15 mouse cellular contexts compared by ENCODE assay signal in the genomic region with DNA sequence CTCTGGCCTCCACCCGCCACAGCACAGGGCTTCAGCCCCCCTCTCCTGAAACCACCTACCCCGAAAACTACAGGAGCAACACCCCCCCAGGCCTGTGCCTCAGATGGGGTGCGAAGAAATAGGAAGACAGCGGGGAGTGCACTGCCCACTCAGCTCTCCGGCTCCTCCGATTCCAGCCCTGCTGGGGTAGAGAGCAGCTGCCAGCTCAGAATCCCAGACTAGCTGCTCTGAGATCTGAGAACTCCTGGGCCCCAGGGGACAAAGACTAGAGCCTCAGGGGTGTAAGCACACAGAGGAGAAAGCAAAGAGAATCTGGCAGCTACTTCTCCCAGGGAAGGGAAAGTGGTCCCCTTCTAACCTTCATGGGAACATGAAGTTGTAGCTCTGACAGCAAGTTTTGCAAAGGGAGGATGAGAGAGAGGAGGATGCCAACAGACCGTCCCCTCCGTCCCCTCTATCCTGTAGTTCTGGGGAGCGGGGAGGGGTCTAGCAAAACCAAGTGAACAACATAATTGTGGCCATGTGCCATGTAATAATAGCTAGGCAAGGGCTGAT. TPM values are rescaled to one million over a fixed set of nuclear protein-coding genes. Genes with fewer than 3 reads are reported as not detected.
A peak's percentile ranks its signal among the peaks of the same experiment; 100 is the strongest.
DNase-seq lines count a peak whose midpoint lies in the region; ATAC-seq lines count a peak whose summit lies in the region.
"Had no signal": no experiment of that assay in that cellular context is flagged by ENCODE, and none has a peak within 500 bp of the region (broad histone marks: within the 10 kb centered on the region; RNA-seq: fewer than 3 reads in every experiment).

No protein-coding gene starts in this region.

- H3K36me3 ChIP-seq in neural tube, embryonic 11.5 days (ENCODE audit: control insufficient read depth, insufficient read depth, low read length), result peaks cover 9% of the 10 kb centered on the region; the same call in 1 of the 2 replicates
- H3K36me3 ChIP-seq in neural tube, embryonic 15.5 days, result no peaks in the 10 kb centered on the region
- peaks cover 56% of the 10 kb centered on the region for H3K36me3 ChIP-seq in embryonic facial prominence, embryonic 10.5 days (replicated peaks)
- H3K36me3 ChIP-seq in hindbrain, embryonic 12.5 days, result 0 out of 2 replicates have a peak, but pooled peaks cover 5% of the 10 kb centered on the region
- no peaks in the 10 kb centered on the region for H3K36me3 ChIP-seq in midbrain, embryonic 15.5 days (replicated peaks)

- no peak overlapping the region for H3K9ac ChIP-seq in neural tube, embryonic 11.5 days (ENCODE audit: low read length)
- H3K9ac ChIP-seq in neural tube, embryonic 15.5 days (replicated peaks), result no peak overlapping the region
- H3K9ac ChIP-seq in hindbrain, embryonic 12.5 days, result peak overlapping the region; percentile 24; the same call in 1 of the 2 replicates
- no peak overlapping the region for H3K9ac ChIP-seq in midbrain, embryonic 15.5 days
- H3K9ac ChIP-seq: limb, embryonic 15.5 days had no signal

- H3K27ac ChIP-seq in neural tube, embryonic 11.5 days (ENCODE audit: low read depth, low read length), result peak overlapping the region; percentile 15; the same call in 1 of the 2 replicates
- H3K27ac ChIP-seq in neural tube, embryonic 15.5 days (replicated peaks), result no peak overlapping the region
- H3K27ac ChIP-seq in embryonic facial prominence, embryonic 10.5 days (replicated peaks), result peak overlapping the region; percentile 57
- no peak overlapping the region for H3K27ac ChIP-seq in hindbrain, embryonic 12.5 days
- no peak overlapping the region for H3K27ac ChIP-seq in midbrain, embryonic 15.5 days
- H3K27ac ChIP-seq: kidney, embryonic 15.5 days; layer of hippocampus, adult 2 months; limb, embryonic 15.5 days had no signal

- H3K27me3 ChIP-seq in neural tube, embryonic 11.5 days (ENCODE audit: control insufficient read depth, insufficient read depth, low read length), result no peaks in the 10 kb centered on the region
- H3K27me3 ChIP-seq in neural tube, embryonic 15.5 days (replicated peaks), result peaks cover 78% of the 10 kb centered on the region
- peaks cover 14% of the 10 kb centered on the region; the same call in 1 of the 2 replicates for H3K27me3 ChIP-seq in embryonic facial prominence, embryonic 10.5 days (replicated peaks; ENCODE audit: low read depth, poor library complexity, severe bottlenecking)
- H3K27me3 ChIP-seq in hindbrain, embryonic 12.5 days, result peaks cover 20% of the 10 kb centered on the region
- H3K27me3 ChIP-seq in midbrain, embryonic 15.5 days (replicated peaks), result peaks cover 17% of the 10 kb centered on the region
- H3K27me3 ChIP-seq: heart, embryonic 13.5 days; kidney, embryonic 15.5 days; limb, embryonic 15.5 days had no signal

- 33% methylated on average over 9 of the region's 9 CpGs for WGBS in neural tube, embryonic 11.5 days
- 34% methylated on average over 9 of the region's 9 CpGs for WGBS in neural tube, embryonic 15.5 days
- WGBS in embryonic facial prominence, embryonic 10.5 days, result 29% methylated on average over 9 of the region's 9 CpGs
- WGBS in hindbrain, embryonic 12.5 days, result 32% methylated on average over 9 of the region's 9 CpGs
- WGBS in midbrain, embryonic 15.5 days, result 26% methylated on average over 9 of the region's 9 CpGs

- H3K9me3 ChIP-seq in neural tube, embryonic 11.5 days (ENCODE audit: control insufficient read depth, low read length), result no peaks in the 10 kb centered on the region
- H3K9me3 ChIP-seq in neural tube, embryonic 15.5 days (replicated peaks), result no peaks in the 10 kb centered on the region
- H3K9me3 ChIP-seq in embryonic facial prominence, embryonic 10.5 days, result no peaks in the 10 kb centered on the region
- no peaks in the 10 kb centered on the region for H3K9me3 ChIP-seq in hindbrain, embryonic 12.5 days (replicated peaks)
- H3K9me3 ChIP-seq in midbrain, embryonic 15.5 days, result no peaks in the 10 kb centered on the region
- H3K9me3 ChIP-seq: heart, embryonic 13.5 days; kidney, embryonic 15.5 days; limb, embryonic 15.5 days had no signal

- H3K4me1 ChIP-seq in neural tube, embryonic 11.5 days (ENCODE audit: control insufficient read depth, insufficient read depth, low read length), result peaks cover 52% of the 10 kb centered on the region
- peaks cover 46% of the 10 kb centered on the region for H3K4me1 ChIP-seq in neural tube, embryonic 15.5 days
- H3K4me1 ChIP-seq in embryonic facial prominence, embryonic 10.5 days, result peaks cover 81% of the 10 kb centered on the region
- H3K4me1 ChIP-seq in hindbrain, embryonic 12.5 days, result peaks cover 65% of the 10 kb centered on the region
- peaks cover 46% of the 10 kb centered on the region for H3K4me1 ChIP-seq in midbrain, embryonic 15.5 days

- peak; percentile 68 for DNase-seq in neural tube, embryonic 11.5 days (ENCODE audit: low spot score)
- peak; percentile 48 for DNase-seq in embryonic facial prominence, embryonic 10.5 days (ENCODE audit: low spot score)
- no peak for DNase-seq in thymus, adult 18-20 months
- DNase-seq in left cerebral cortex, adult 9 months (ENCODE audit: low spot score in 2 of 2), result no peak
- DNase-seq: adrenal gland, postnatal 10 days; cerebellum, postnatal 10 days; lung, postnatal 10 days had no signal

- H3K4me3 ChIP-seq in neural tube, embryonic 11.5 days (ENCODE audit: low read depth, low read length), result no peak overlapping the region
- no peak overlapping the region for H3K4me3 ChIP-seq in neural tube, embryonic 15.5 days (replicated peaks)
- H3K4me3 ChIP-seq in embryonic facial prominence, embryonic 10.5 days, result peak overlapping the region; percentile 29; the same call in 1 of the 2 replicates
- H3K4me3 ChIP-seq in hindbrain, embryonic 12.5 days, result no peak overlapping the region
- H3K4me3 ChIP-seq in midbrain, embryonic 15.5 days, result no peak overlapping the region
- H3K4me3 ChIP-seq: erythroblast, embryonic 14.5 days; heart, embryonic 13.5 days; kidney, embryonic 15.5 days; layer of hippocampus, adult 2 months; limb, embryonic 15.5 days had no signal

- no peak for ATAC-seq in neural tube, embryonic 11.5 days (ENCODE audit: insufficient read depth, low FRiP score, low TSS enrichment)
- ATAC-seq in neural tube, embryonic 15.5 days (ENCODE audit: low FRiP score), result no peak
- peak; percentile 15; the same call in 1 of the 2 replicates for ATAC-seq in hindbrain, embryonic 12.5 days (ENCODE audit: low FRiP score)
- ATAC-seq in midbrain, embryonic 15.5 days (replicated peaks), result peak; percentile 28; the same call in 1 of the 2 replicates

- 0 out of 2 replicates have a peak overlapping the region, but pooled peaks have one; percentile 6 for H3K4me2 ChIP-seq in neural tube, embryonic 11.5 days (ENCODE audit: low read depth)
- no peak overlapping the region for H3K4me2 ChIP-seq in neural tube, embryonic 15.5 days
- peak overlapping the region; percentile 9; the same call in 1 of the 2 replicates for H3K4me2 ChIP-seq in hindbrain, embryonic 12.5 days (replicated peaks)
- no peak overlapping the region for H3K4me2 ChIP-seq in midbrain, embryonic 15.5 days
- H3K4me2 ChIP-seq: heart, embryonic 13.5 days; kidney, embryonic 15.5 days had no signal

RNA-seq across cellular contexts. Expression of a gene that starts 17.0 kb away (rescaled TPM):
- polyA plus RNA-seq in neural tube, embryonic 11.5 days (2014; fragmentation: Nextera tagmentation; extraction: Ambion mirVana), result 34.5 and 35.8 TPM in 2 replicates
- 30.3 and 31.9 TPM in 2 replicates for polyA plus RNA-seq in neural tube, embryonic 15.5 days (2015; fragmentation: Nextera tagmentation; extraction: Ambion mirVana)
- polyA plus RNA-seq in embryonic facial prominence, embryonic 10.5 days (2016; fragmentation: Nextera tagmentation; extraction: Ambion mirVana), result 26.9 and 28.1 TPM in 2 replicates
- 40.6 and 41.7 TPM in 2 replicates for polyA plus RNA-seq in hindbrain, embryonic 12.5 days (2016; fragmentation: Nextera tagmentation; extraction: Ambion mirVana)
- 43.3 and 46.6 TPM in 2 replicates for polyA plus RNA-seq in midbrain, embryonic 15.5 days (2015; fragmentation: Nextera tagmentation; extraction: Ambion mirVana)

Comparison
In these comparisons a context has a peak if more than half of its experiments do, and no peak if none do; other contexts are left out.
1. H3K27ac ChIP-seq: peak in neural tube, embryonic 11.5 days (single experiment) and embryonic facial prominence, embryonic 10.5 days (single experiment); none in neural tube, embryonic 15.5 days (single experiment), hindbrain, embryonic 12.5 days (single experiment) and midbrain, embryonic 15.5 days (single experiment).
2. H3K4me2 ChIP-seq: peak in neural tube, embryonic 11.5 days (single experiment) and hindbrain, embryonic 12.5 days (single experiment); none in neural tube, embryonic 15.5 days (single experiment) and midbrain, embryonic 15.5 days (single experiment).
3. ATAC-seq: peak in hindbrain, embryonic 12.5 days (single experiment) and midbrain, embryonic 15.5 days (single experiment); none in neural tube, embryonic 11.5 days (single experiment) and neural tube, embryonic 15.5 days (single experiment).
4. DNase-seq: peak in neural tube, embryonic 11.5 days (single experiment) and embryonic facial prominence, embryonic 10.5 days (single experiment); none in thymus, adult 18-20 months (0 of 2) and left cerebral cortex, adult 9 months (0 of 2).